Mouse (Mus musculus) adrenal gland, postnatal 14 days (tissue): Measurements from ENCODE around the gene Zfand3. TPM values are rescaled to one million over a fixed set of nuclear protein-coding genes. Genes with fewer than 3 reads are reported as not detected.

Experiments
- DNase-seq: peaks from one replicate; pipeline ENCODE4 v3.0.0; 2021; ENCODE audit warnings: mixed read lengths
- total RNA-seq: library from RNA; stranded (reverse); gene quantifications from 2 replicates; pipeline ENCODE4 v1.2.3, GENCODE M21; 2021

Zfand3 gene
- total RNA-seq, 1 experiment from 2014 or later, result 126 TPM

GRCm38 (mm10) chr17:30230428-30230827 lies 225.9 kb downstream of the Zfand3 start:
- no peak for DNase-seq

DNA sequence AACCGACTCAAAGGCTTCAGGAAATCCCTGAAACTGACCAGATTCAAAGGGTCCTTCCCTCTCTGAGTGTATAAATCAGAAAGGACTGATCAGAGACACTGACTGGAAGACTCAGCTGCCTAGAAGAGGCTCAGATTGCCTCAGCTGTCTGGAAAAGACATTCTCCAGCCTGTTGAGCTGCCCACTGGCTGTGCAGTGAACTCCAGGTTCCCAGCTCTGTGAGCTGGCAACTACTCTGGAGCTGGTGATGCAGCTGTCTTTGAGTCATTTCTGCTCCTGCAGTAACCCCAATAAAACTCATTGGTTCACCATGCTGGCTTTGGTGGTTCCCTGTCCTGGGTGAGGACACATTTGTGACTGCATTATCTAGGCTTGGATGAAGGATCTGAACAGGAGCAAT lies 226.9 kb downstream of the Zfand3 start:
- DNase-seq, result no peak

- DNase-seq, result no peak
These were observed 228.2 kb downstream of the Zfand3 start for GRCm38 (mm10) chr17:30232698-30233097.

DNA sequence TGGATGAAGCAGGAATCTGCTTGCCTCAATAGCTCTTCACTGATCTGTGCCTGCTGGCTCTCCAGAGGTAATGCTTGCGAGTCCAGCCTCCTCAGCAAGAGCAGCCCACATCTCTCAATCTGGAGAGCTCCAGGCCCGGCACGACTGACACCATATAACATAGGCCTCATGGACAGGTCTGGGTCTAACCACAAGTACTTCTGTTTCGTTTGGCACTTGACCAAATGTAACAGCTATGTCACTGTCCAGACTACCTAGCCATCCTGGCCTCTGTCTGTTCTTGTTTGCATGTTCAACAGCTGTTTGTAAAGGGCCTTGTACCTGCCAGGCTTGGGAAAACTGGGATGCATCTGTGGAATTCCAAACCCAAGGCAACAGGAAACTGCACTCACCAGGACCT lies 230.8 kb downstream of the Zfand3 start:
- no peak for DNase-seq

GRCm38 (mm10) chr17:30236611-30237010 lies 232.1 kb downstream of the Zfand3 start:
- no peak for DNase-seq

DNA sequence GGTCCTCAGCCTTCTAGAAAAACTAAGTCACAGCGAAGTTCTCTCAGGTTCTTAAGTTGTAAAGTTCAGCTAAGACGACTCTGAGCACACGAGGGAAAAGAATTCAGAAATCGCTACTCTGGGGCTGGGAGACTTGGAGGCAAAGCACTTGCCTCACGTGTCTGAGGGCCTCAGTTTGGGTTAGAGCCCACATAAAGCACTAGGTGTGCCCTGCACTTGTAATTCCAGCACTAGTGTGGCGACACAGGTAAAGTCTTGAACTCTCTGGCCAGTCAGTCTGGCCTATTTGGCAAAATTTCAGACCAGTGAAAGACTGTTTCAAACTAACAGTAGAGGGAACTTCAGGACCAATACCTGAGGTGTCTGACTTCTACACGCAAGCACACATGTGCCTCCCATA lies 233.1 kb downstream of the Zfand3 start:
- DNase-seq, result no peak

DNA sequence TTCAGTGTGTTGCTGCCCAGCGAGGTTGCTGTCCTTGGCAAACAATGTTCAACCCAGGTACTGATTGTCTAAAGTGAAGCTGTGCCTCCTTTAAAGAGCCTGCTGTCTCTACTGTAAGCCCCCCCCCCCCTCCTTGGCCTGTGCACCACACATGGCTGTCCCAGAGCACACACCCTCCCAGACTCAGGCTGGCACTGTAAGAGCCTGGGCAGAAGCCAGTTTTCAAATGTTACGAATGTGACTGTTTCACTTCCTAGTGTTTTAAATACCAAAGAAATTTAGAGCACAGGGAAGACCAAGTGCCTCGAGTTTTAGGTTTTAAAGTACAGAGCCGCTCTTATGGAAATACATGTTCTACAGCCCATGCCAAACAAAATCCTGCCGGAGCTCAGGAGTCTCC lies 234.9 kb downstream of the Zfand3 start:
- DNase-seq, result peak; percentile 59

DNA sequence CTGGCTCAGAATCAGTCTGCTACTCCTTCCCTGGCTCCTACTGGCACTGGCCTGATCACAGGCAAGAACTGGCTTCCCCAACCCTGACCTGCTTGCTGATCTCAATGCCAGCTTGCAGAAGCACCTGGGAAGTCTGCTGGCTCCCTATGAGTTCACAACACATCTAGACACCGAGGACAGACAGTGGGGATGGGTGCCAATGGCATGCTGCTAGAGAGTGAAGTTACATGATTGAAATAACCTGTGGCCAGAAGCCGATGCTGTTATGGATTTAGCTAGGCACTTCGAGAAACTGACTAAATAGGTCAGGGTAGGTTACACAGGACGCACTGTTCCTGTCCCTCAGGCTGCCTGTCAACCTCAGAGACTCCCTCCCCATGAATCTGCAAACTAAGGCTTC lies 236.1 kb downstream of the Zfand3 start:
- peak; percentile 29 for DNase-seq

GRCm38 (mm10) chr17:30241061-30241460 lies 236.5 kb downstream of the Zfand3 start:
- no peak for DNase-seq

GRCm38 (mm10) chr17:30241720-30242322 lies 237.3 kb downstream of the Zfand3 start:
- no peak for DNase-seq

DNA sequence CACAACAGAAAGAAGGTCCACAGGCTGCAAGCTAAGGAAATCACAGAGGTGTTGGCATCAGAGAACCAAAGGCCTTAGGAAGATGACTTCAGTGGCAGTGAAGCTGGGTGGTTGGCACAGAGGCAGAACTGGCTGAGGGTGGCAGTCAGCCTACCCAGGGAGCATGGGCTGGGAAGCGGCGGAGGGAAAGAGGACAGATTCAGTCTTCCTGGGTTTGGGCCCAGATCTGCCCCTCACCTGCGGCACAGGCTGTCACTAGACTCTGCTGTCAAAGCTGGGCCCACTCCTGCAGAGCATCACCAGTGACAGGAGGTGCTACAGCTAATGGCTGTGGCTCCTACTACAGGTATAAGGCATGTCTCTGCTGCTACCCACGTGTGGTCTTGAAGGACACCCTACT lies 238.1 kb downstream of the Zfand3 start:
- DNase-seq, result no peak

DNA sequence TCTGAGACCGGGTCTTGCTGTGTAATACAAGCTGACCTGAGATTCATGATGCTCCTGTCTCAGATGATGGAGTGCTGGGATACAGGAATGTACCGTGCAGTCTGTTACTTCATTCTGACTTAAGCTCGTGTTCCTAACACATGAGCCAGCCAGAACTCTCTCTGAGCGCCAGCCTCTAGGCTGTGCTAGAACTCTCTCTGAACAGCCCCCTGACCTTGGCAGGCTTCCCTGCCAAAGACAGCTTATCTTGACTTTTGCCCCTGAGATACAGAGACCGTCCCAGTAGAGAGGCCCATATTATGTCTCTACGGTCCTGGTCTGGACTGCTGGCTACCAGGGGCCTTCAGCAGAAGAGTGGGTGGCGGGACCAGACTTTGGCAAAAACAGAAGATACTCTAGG lies 239.0 kb downstream of the Zfand3 start:
- DNase-seq, result peak; percentile 55

- no peak for DNase-seq
These were observed 240.2 kb downstream of the Zfand3 start for GRCm38 (mm10) chr17:30244651-30245307.

GRCm38 (mm10) chr17:30245308-30245706 lies 240.8 kb downstream of the Zfand3 start:
- peak; percentile 65 for DNase-seq

DNA sequence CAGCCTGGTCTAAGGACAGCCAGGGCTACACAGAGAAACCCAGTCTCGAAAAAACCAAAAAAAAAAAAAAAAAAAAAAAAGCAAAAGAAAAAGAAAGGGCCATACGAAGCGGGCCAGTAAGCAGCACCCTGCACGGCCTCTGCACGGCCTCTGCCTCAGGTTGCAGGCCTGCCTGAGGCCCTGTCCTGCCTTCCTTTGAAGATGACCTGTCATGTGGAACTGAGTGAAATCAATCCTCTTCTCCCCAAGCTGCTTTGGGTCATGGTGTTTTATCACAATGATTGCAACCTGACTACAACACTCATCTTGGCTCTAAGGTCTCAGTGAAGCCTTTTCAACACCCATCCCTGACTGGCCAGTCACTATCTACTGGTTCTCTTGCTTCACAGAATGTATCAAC lies 248.5 kb downstream of the Zfand3 start:
- DNase-seq, result no peak

DNA sequence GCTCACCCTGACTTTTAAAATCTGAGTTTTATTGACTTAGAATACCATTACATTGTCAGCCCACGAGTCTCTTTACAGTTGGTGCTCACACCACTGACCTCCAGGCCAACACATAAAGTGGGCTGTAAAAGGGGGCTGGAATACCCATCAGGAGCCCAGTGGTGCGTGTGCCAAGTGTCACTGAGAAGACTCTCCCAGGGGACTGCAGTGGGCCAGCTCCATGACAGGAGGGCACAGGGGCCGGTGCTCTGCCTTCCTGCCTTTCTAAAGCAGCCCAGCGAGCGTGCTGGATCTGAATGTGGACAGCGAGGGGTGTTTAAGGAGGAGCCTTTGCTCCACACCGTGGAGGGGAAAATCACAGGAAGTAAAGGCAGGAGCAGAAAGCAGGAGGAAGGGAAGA lies 249.4 kb downstream of the Zfand3 start:
- no peak for DNase-seq

- DNase-seq, result peak; percentile 43
These were observed 251.5 kb downstream of the Zfand3 start for GRCm38 (mm10) chr17:30255928-30256560.

DNA sequence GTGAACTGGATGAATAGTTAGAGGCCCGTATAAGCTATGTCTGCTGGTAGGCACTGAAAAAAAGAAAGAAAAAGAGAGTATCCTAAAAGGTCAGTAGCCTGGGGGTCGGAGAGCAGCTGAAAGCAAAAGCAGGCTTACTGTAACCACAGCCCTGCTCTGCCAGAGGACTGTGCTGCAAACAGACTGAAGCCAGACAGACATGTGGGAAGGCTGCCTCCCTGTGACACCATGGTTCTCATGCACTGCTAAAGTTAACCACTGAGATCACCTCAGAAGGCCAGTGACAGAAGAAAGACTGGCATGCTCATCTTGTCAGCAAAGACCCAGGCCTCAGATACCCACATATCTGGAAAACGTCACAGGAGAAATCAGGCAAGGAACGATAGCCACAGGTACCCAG lies 253.9 kb downstream of the Zfand3 start:
- no peak for DNase-seq

DNA sequence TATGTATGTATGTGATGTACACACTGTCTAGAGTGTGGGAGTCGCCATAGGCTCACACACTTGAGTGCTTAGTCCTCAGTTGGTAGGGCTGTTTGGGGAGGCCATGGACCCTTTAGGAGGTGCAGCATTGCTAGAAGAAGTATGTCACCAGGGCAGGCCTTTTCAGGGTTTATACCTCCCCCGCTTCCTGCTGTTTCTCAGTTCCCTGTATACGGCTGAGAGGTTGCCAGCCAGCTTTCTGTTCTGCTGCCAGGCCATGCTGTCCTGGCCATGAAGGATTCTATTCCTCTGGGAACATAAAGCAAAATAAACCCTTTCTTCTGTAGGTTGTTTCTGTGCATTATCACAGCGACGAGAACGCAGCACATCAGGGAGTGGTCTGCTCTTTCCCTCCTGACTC lies 255.4 kb downstream of the Zfand3 start:
- peak; percentile 28 for DNase-seq
